Mouse (Mus musculus): ENCODE data around the gene Fkbp11. TPM values are rescaled to one million over a fixed set of nuclear protein-coding genes. Genes with fewer than 3 reads are reported as not detected.

Gene Fkbp11
- polyA plus RNA-seq, 1 experiment from 2014 or later, result 18.9 TPM

DNA sequence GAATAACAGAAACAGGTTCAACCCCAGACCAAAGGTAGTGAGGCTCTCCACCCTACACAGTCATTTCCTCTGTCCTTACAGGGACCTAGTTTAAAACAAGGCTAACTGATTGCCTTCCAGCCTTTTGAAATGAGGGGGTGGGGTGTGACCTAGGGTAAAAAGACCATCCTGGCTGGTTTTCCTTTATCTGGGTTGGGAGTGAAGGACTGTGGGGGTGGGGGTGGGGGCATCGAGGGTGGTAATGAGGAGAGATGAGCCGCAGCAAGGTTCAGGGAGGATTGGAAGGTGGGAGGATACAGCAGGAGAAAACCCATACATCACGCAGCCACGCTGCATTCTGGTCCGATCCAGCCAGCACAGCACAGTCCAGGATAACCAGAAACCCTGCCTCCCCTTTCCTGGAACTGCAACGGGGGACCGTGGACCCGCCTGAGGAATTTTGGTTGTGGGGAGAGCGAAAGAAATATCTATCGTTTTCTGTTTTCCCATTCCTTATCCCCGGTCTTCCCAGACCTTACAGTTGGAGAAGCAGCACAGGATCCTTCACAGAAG is 52.9 kb downstream of the Fkbp11 start:
- Histone ChIP-seq H3K4me3 (ENCODE audit: low read depth, low read length) (no peak overlapping the region), H3K9me3 (replicated peaks; ENCODE audit: control insufficient read depth, low read length) (no peaks in the 10 kb centered on the region), H3K9ac (replicated peaks; ENCODE audit: low read length) (no peak overlapping the region; the same call in 1 of the 2 replicates), H3K4me2 (ENCODE audit: low read depth, low read length) (no peak overlapping the region), H3K27me3 (ENCODE audit: control insufficient read depth, insufficient read depth, low read length) (peaks cover 22% of the 10 kb centered on the region), H3K4me1 (ENCODE audit: control insufficient read depth, insufficient read depth, low read length) (peaks cover 4% of the 10 kb centered on the region; the same call in 1 of the 2 replicates), H3K36me3 (replicated peaks; ENCODE audit: control insufficient read depth, insufficient read depth, low read depth, low read length) (no peaks in the 10 kb centered on the region), H3K27ac (replicated peaks; ENCODE audit: low read depth, low read length) (no peak overlapping the region)
- DNase-seq (ENCODE audit: low spot score) (no peak), ATAC-seq (replicated peaks; ENCODE audit: insufficient number of reproducible peaks, low FRiP score, low TSS enrichment, low read depth) (no peak)
- WGBS, result 32% methylated on average over 11 of the region's 11 CpGs

Other genes with a start within 250 kb of the Fkbp11 start
- 0.38 and 0.39 TPM in 2 replicates for gene Lalba, start 245.5 kb downstream of the Fkbp11 start, polyA plus RNA-seq (2014; fragmentation: Nextera tagmentation; extraction: Ambion mirVana)
- gene Olfr279, start 235.8 kb downstream of the Fkbp11 start, polyA plus RNA-seq (2014; fragmentation: Nextera tagmentation; extraction: Ambion mirVana), result not detected in 2 replicates
- gene Kansl2, start 193.9 kb downstream of the Fkbp11 start, polyA plus RNA-seq (2014; fragmentation: Nextera tagmentation; extraction: Ambion mirVana), result 145 and 153 TPM in 2 replicates
- 61.4 and 61.8 TPM in 2 replicates for gene Ccnt1, start 157.3 kb downstream of the Fkbp11 start, polyA plus RNA-seq (2014; fragmentation: Nextera tagmentation; extraction: Ambion mirVana)
- gene 4930415O20Rik, start 157.2 kb downstream of the Fkbp11 start, polyA plus RNA-seq (2014; fragmentation: Nextera tagmentation; extraction: Ambion mirVana), result not detected in 2 replicates
- 8.4 and 10.4 TPM in 2 replicates for gene Adcy6, start 118.1 kb downstream of the Fkbp11 start, polyA plus RNA-seq (2014; fragmentation: Nextera tagmentation; extraction: Ambion mirVana)
- 32.3 and 33.4 TPM in 2 replicates for gene Cacnb3, start 97.4 kb downstream of the Fkbp11 start, polyA plus RNA-seq (2014; fragmentation: Nextera tagmentation; extraction: Ambion mirVana)
- gene Ddx23, start 65.3 kb downstream of the Fkbp11 start, polyA plus RNA-seq (2014; fragmentation: Nextera tagmentation; extraction: Ambion mirVana), result 20.8 and 22.0 TPM in 2 replicates
- gene Rnd1, start 50.7 kb downstream of the Fkbp11 start, polyA plus RNA-seq (2014; fragmentation: Nextera tagmentation; extraction: Ambion mirVana), result 0.63 and 0.92 TPM in 2 replicates
- 1.3 TPM in 2 replicates for gene Ccdc65, start 20.0 kb downstream of the Fkbp11 start, polyA plus RNA-seq (2014; fragmentation: Nextera tagmentation; extraction: Ambion mirVana)
- gene Arf3, start 35.0 kb upstream of the Fkbp11 start, polyA plus RNA-seq (2014; fragmentation: Nextera tagmentation; extraction: Ambion mirVana), result 24.5 and 28.7 TPM in 2 replicates
- 1.6 and 2.3 TPM in 2 replicates for gene Wnt10b, start 50.0 kb upstream of the Fkbp11 start, polyA plus RNA-seq (2014; fragmentation: Nextera tagmentation; extraction: Ambion mirVana)
- gene Wnt1, start 61.7 kb upstream of the Fkbp11 start, polyA plus RNA-seq (2014; fragmentation: Nextera tagmentation; extraction: Ambion mirVana), result 0.28 and 0.33 TPM in 2 replicates
- 0.26 and 0.27 TPM in 2 replicates for gene Ddn, start 81.3 kb upstream of the Fkbp11 start, polyA plus RNA-seq (2014; fragmentation: Nextera tagmentation; extraction: Ambion mirVana)
- 69.8 and 73.1 TPM in 2 replicates for gene Prkag1, start 103.3 kb upstream of the Fkbp11 start, polyA plus RNA-seq (2014; fragmentation: Nextera tagmentation; extraction: Ambion mirVana)
- 11.6 and 12.0 TPM in 2 replicates for gene Kmt2d, start 143.0 kb upstream of the Fkbp11 start, polyA plus RNA-seq (2014; fragmentation: Nextera tagmentation; extraction: Ambion mirVana)
- gene Rhebl1, start 166.3 kb upstream of the Fkbp11 start, polyA plus RNA-seq (2014; fragmentation: Nextera tagmentation; extraction: Ambion mirVana), result 16.7 and 17.0 TPM in 2 replicates
- gene Dhh, start 170.3 kb upstream of the Fkbp11 start, polyA plus RNA-seq (2014; fragmentation: Nextera tagmentation; extraction: Ambion mirVana), result 0.76 and 1.3 TPM in 2 replicates
- gene Lmbr1l, start 190.0 kb upstream of the Fkbp11 start, polyA plus RNA-seq (2014; fragmentation: Nextera tagmentation; extraction: Ambion mirVana), result 3.9 and 7.1 TPM in 2 replicates
- 2,291 and 2,381 TPM in 2 replicates for gene Tuba1b, start 206.4 kb upstream of the Fkbp11 start, polyA plus RNA-seq (2014; fragmentation: Nextera tagmentation; extraction: Ambion mirVana)
- not detected in 2 replicates for gene Gm49450, start 225.4 kb upstream of the Fkbp11 start, polyA plus RNA-seq (2014; fragmentation: Nextera tagmentation; extraction: Ambion mirVana)
- gene Tuba1a, start 225.5 kb upstream of the Fkbp11 start, polyA plus RNA-seq (2014; fragmentation: Nextera tagmentation; extraction: Ambion mirVana), result 3,177 and 3,658 TPM in 2 replicates

All from embryonic facial prominence, embryonic 11.5 days (tissue).